Mouse (Mus musculus) liver, embryonic 14.5 days (tissue): ENCODE results near the gene Mien1. TPM values are rescaled to one million over a fixed set of nuclear protein-coding genes. Genes with fewer than 3 reads are reported as not detected.

ENCODE experiments used
- ATAC-seq: fragments of 200-750 bp; cut with Nextera tagmentation; 2 replicates; pipeline ENCODE4 v1.8.0; 2017; ENCODE audit warnings: moderate number of reproducible peaks, mild to moderate bottlenecking, moderate library complexity; ENCODE audit not compliant: insufficient read depth
- DNase-seq, 3 experiments: peaks; one replicate each; pipeline ENCODE4 v3.0.0-alpha.2; 2012 to 2013; ENCODE audit warnings: low read depth in 3 of 3, low spot score in 3 of 3
- H3K27ac ChIP-seq: fragments of 300-500 bp; sonication (generic); 2 replicates; pipeline ENCODE4 v1.5.1; 2014; ENCODE audit warnings: moderate library complexity, mild to moderate bottlenecking, control low read depth, inconsistent platforms
- H3K27me3 ChIP-seq: fragments of 300-500 bp; sonication (generic); 2 replicates; pipeline ENCODE4 v1.6.1; 2014; ENCODE audit warnings: mild to moderate bottlenecking, low read length, moderate library complexity; ENCODE audit not compliant: control insufficient read depth, insufficient read depth
- H3K36me3 ChIP-seq: fragments of 300-500 bp; sonication (generic); replicated peaks from 2 replicates; pipeline ENCODE4 v1.6.1; 2014; ENCODE audit warnings: low read depth; ENCODE audit not compliant: control insufficient read depth, insufficient read depth
- H3K4me1 ChIP-seq, 2 experiments: fragments of 200-500 bp in 1 of 2; fragments of 300-500 bp in 1 of 2; sonication (generic) in 1 of 2; replicated peaks; 2 replicates each; pipeline ENCODE4 v1.6.1; 2012 to 2014; ENCODE audit warnings: antibody characterized with exemption in 1 of 2, inconsistent platforms in 1 of 2, low read length in 1 of 2; ENCODE audit not compliant: control insufficient read depth in 2 of 2, insufficient read depth in 2 of 2
- H3K4me2 ChIP-seq: fragments of 300-500 bp; sonication (generic); 2 replicates; pipeline ENCODE4 v1.6.1; 2014; ENCODE audit warnings: low read depth, mild to moderate bottlenecking, control low read depth, moderate library complexity
- H3K4me3 ChIP-seq, 2 experiments: fragments of 200-500 bp in 1 of 2; fragments of 300-500 bp in 1 of 2; sonication (generic) in 1 of 2; 2 replicates each; pipeline ENCODE4 v1.5.1; 2012 to 2014; ENCODE audit warnings: low read depth in 2 of 2, low read length in 2 of 2, mild to moderate bottlenecking in 2 of 2, control low read depth in 1 of 2, inconsistent platforms in 1 of 2, moderate library complexity in 1 of 2; ENCODE audit not compliant: insufficient read depth in 1 of 2
- H3K9ac ChIP-seq: fragments of 300-500 bp; sonication (generic); replicated peaks from 2 replicates; pipeline ENCODE4 v1.6.1; 2014; ENCODE audit warnings: mild to moderate bottlenecking, control low read depth, moderate library complexity
- H3K9me3 ChIP-seq: fragments of 300-500 bp; sonication (generic); 2 replicates; pipeline ENCODE4 v1.6.1; 2016; ENCODE audit warnings: low read length, mixed read lengths; ENCODE audit not compliant: control insufficient read depth
- CTCF ChIP-seq: IDR thresholded peaks from 2 replicates; pipeline ENCODE4 v1.5.1; 2016; ENCODE audit warnings: antibody characterized with exemption, low read depth, control low read depth
- EP300 ChIP-seq: IDR thresholded peaks from 2 replicates; pipeline ENCODE4 v1.6.1; 2016; ENCODE audit warnings: antibody characterized with exemption, low read depth
- WGBS: fragments of 180-500 bp; shearing (Covaris S2); extraction: QIAGEN DNeasy Blood & Tissue Kit; methylation state at CpG from one replicate; pipeline ENCODE4 v1.1.7; 2014; ENCODE audit not compliant: insufficient replicate concordance; 5-methylcytosine and 5-hydroxymethylcytosine counted together
- polyA plus RNA-seq, 2 experiments: library from polyadenylated mRNA; depleted of rRNA in 1 of 2; stranded (reverse) in 1 of 2; unstranded in 1 of 2; fragments of >200 nt; fragmentation: Nextera tagmentation in 1 of 2; extraction: Ambion mirVana in 1 of 2; gene quantifications; 2 replicates each; pipeline versions ENCODE4 v1.2.1 to v1.2.3; 2012 to 2014

Gene Mien1
- polyA plus RNA-seq, 2 experiments: 31.1 to 58.5 TPM

DNA sequence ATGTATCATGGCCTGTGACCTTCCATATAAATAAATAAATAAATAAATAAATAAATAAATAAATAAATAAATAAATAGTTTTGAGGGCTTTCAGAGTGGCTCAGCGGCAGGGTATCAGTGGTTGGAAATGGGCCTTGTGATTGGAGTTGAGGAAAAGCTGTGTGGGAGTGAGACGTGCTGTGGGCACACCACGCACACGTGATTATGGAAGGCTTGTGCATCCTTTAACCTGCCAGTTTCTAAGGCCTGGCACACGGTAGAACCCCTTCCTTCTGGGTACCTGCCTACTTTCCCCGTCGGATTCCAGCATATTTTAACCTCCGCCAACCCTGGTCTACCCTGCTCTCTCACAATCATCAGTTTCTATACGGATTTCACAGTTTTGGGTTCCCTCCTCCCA, 18.2 kb upstream of the Mien1 start:
- peak overlapping the region; percentile 78 for H3K4me2 ChIP-seq
- peaks cover 33% of the 10 kb centered on the region for H3K27me3 ChIP-seq
- H3K4me3 ChIP-seq: peak overlapping the region; percentile 45 to 58
- H3K27ac ChIP-seq: no peak overlapping the region
- WGBS: 24% methylated on average over 9 of the region's 9 CpGs
- TF ChIP-seq EP300 (no peak), CTCF (no peak)
- no peak for ATAC-seq
- no peak overlapping the region for H3K9ac ChIP-seq
- peaks cover 0 to 5% of the 10 kb centered on the region in 2 experiments; a peak in 1 of 4 replicates for H3K4me1 ChIP-seq
- no peak for DNase-seq
- no peaks in the 10 kb centered on the region for H3K9me3 ChIP-seq
- no peaks in the 10 kb centered on the region for H3K36me3 ChIP-seq

DNA sequence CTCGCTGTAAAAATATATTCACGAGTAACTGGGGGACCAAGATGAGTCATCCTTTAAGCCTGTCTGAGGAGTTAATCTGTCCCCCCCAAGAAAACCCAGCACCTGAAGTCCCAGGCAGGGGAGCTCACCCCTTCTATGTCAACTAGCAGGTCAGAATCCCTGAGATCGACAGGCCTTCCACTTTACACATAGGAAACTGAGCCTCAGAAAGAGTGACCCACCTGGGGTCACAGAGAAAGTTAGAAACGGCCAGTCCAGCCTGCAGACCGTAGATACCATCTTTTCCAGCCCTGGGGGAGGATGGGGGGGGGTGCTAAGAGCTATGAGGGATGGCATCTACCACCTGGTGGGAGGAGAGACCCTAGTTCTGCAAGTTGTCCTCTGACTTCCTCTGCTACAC, 17.8 kb upstream of the Mien1 start:
- ATAC-seq: no peak
- H3K4me1 ChIP-seq: peaks cover 0 to 5% of the 10 kb centered on the region in 2 experiments; a peak in 1 of 4 replicates
- H3K27ac ChIP-seq: no peak overlapping the region
- no peak for DNase-seq
- no peaks in the 10 kb centered on the region for H3K9me3 ChIP-seq
- WGBS: 55% methylated on average over 5 of the region's 5 CpGs
- no peak overlapping the region for H3K4me2 ChIP-seq
- H3K27me3 ChIP-seq: peaks cover 33% of the 10 kb centered on the region
- no peaks in the 10 kb centered on the region for H3K36me3 ChIP-seq
- no peak overlapping the region for H3K9ac ChIP-seq
- no peak overlapping the region for H3K4me3 ChIP-seq
- TF ChIP-seq CTCF (no peak), EP300 (no peak)

DNA sequence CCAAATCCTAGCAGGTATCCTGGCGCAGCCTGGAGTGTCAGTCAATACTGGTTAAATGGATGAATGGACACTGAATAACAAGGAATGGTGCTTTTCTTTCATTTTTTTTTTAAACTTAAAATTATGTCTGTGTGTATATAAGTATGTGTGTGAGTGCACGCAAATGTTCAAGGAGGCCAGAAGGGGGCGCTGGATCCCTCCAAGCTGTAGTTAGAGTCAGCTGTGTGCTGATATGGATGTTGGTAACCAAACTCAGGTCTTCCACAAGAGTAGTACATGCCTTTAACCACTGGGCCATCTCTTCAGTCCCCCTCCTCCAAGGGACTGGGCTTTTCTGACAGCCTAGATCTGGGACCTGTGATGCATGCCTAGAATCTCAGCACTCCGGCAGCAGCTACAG, 16.7 kb upstream of the Mien1 start:
- WGBS: 65% methylated on average over 4 of the region's 4 CpGs
- DNase-seq (no peak), ATAC-seq (no peak)
- no peaks in the 10 kb centered on the region for H3K36me3 ChIP-seq
- H3K4me3 ChIP-seq: no peak overlapping the region
- no peak overlapping the region for H3K4me2 ChIP-seq
- H3K4me1 ChIP-seq: peaks cover 0 to 5% of the 10 kb centered on the region in 2 experiments; a peak in 1 of 4 replicates
- H3K9ac ChIP-seq: no peak overlapping the region
- no peak overlapping the region for H3K27ac ChIP-seq
- TF ChIP-seq EP300: no peak
- peak; percentile 57 for TF ChIP-seq CTCF
- H3K27me3 ChIP-seq: peaks cover 32% of the 10 kb centered on the region
- no peaks in the 10 kb centered on the region for H3K9me3 ChIP-seq

DNA sequence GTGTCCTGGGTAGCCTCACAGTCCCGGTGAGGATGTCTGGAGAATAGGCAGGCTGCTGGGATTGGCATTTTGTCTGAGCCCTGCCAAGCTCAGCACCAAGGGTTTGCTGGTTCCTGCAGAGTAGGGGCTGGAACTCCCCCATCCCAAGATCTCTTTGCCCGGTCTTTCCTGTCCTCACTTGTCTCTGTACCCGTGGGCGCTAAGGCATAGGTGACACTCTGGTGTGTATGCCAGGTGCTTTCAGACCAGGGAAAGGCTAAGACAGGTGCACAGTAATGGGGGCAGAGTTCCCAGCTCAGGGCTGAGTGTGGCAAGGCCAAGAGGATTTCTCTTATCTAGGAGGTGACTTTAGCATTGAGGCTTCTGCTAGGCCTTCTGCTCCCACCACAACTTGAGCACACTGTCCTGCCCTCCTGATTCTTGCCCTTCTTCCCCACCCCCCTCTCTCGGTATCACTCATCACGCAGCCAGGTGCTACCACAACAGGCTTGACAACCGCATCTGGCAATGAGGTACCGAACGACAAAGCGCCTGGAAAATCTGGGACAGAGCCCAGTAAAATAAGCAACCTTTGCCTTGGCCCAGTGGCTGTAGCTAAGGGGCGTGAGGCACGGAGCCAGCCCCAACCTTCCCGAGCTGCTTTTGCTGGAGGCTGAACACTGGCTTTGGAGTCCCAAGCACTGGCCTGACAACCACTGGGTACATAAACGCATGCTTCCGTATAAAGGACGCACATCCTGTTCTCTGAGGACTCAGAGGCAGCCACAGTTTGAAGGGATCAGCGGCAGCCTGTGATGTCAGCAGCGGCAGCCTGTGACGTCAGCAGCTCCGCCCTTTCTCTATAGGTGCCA, 11.4 kb upstream of the Mien1 start:
- H3K36me3 ChIP-seq: no peaks in the 10 kb centered on the region
- H3K4me2 ChIP-seq: peak overlapping the region; percentile 50; the same call in 1 of the 2 replicates
- ATAC-seq (no peak), DNase-seq (no peak)
- no peak overlapping the region for H3K27ac ChIP-seq
- H3K9me3 ChIP-seq: no peaks in the 10 kb centered on the region
- WGBS: 60% methylated on average over 20 of the region's 20 CpGs
- H3K27me3 ChIP-seq: peaks cover 26% of the 10 kb centered on the region
- H3K4me1 ChIP-seq: peaks cover 0 to 7% of the 10 kb centered on the region in 2 experiments; a peak in 2 of 4 replicates
- no peak overlapping the region for H3K4me3 ChIP-seq
- TF ChIP-seq CTCF: no peak
- TF ChIP-seq EP300: no peak
- H3K9ac ChIP-seq: no peak overlapping the region

DNA sequence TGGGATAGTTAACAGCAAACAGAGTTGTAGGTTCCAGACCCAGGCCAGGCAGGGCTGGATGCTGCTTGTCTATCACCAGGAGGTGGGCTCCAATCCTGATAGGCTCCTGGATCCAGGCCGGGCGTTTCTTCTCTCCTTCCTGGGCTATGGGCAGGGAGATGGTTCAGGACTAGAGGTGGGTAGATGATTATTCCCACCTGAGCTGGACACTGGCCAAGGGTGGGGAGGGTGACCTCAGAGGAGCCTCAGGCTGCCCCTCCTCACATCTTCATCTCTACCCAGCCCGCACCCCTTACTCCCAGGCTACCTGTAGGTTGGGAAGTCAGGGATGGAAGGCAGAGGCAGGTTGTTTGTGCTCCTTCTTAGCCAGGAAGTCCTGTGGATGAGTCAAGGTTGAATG, 10.6 kb upstream of the Mien1 start:
- peaks cover 0 to 7% of the 10 kb centered on the region in 2 experiments; a peak in 2 of 4 replicates for H3K4me1 ChIP-seq
- TF ChIP-seq EP300 (no peak), CTCF (no peak)
- peak overlapping the region; percentile 50 for H3K4me2 ChIP-seq
- ATAC-seq: no peak
- peaks cover 26% of the 10 kb centered on the region for H3K27me3 ChIP-seq
- WGBS: 57% methylated on average over 3 of the region's 3 CpGs
- H3K27ac ChIP-seq: no peak overlapping the region
- H3K9me3 ChIP-seq: no peaks in the 10 kb centered on the region
- no peaks in the 10 kb centered on the region for H3K36me3 ChIP-seq
- H3K9ac ChIP-seq: no peak overlapping the region
- DNase-seq: no peak
- 0 out of 4 replicates have a peak overlapping the region, but pooled peaks of 1 of the 2 experiments have one; percentile 34 for H3K4me3 ChIP-seq
